Comparison of ENCODE assay signal across 13 mouse cellular contexts in genomic region chr12:37592853-37593252, GRCm38 (mm10).
"Had no signal": no experiment of that assay in that cellular context is flagged by ENCODE, and none has a peak within 500 bp of the region (broad histone marks: within the 10 kb centered on the region; RNA-seq: fewer than 3 reads in every experiment).

No protein-coding gene starts in this region.

- H3K4me2 ChIP-seq: liver, embryonic 13.5 days; midbrain, embryonic 11.5 days had no signal

- H3K4me3 ChIP-seq: liver, embryonic 13.5 days had no signal

- H3K4me1 ChIP-seq: liver, embryonic 13.5 days had no signal

- H3K36me3 ChIP-seq: liver, embryonic 13.5 days had no signal

- H3K9me3 ChIP-seq: liver, embryonic 13.5 days had no signal

- H3K27ac ChIP-seq: liver, embryonic 13.5 days had no signal

- H3K9ac ChIP-seq: liver, embryonic 13.5 days had no signal

- DNase-seq: kidney, adult 9 months; kidney, postnatal 10 days; kidney, postnatal 36 days; liver, embryonic 13.5 days; lung, adult 2 months; lung, postnatal 14 days; lung, postnatal 4 days; midbrain, embryonic 14.5 days; thymus, adult 18-20 months; thymus, postnatal 14 days; thymus, postnatal 4 days had no signal

- H3K27me3 ChIP-seq: liver, embryonic 13.5 days had no signal

- ATAC-seq: intestine, postnatal 0 days had no signal
